In genomic region chr10:75060217-75060842, GRCm38 (mm10) we compare ENCODE assay signal across 8 mouse cellular contexts. TPM values are rescaled to one million over a fixed set of nuclear protein-coding genes. Genes with fewer than 3 reads are reported as not detected.
DNase-seq lines count a peak whose midpoint lies in the region; ATAC-seq and TF ChIP-seq lines count a peak whose summit lies in the region.

Bcr (plus strand) TSS chr10:75060592.

- H3K27me3 ChIP-seq in heart, embryonic 15.5 days, result peaks cover 49% of the 10 kb centered on the region
- H3K27me3 ChIP-seq in neural tube, embryonic 14.5 days (ENCODE audit: control insufficient read depth, insufficient read depth, low read length), result no peaks in the 10 kb centered on the region; the same call in 1 of the 2 replicates
- no peaks in the 10 kb centered on the region for H3K27me3 ChIP-seq in testis, adult 2 months (ENCODE audit: control insufficient read depth, insufficient read depth, low read length)

- H3K36me3 ChIP-seq in heart, embryonic 15.5 days, result no peaks in the 10 kb centered on the region
- no peaks in the 10 kb centered on the region for H3K36me3 ChIP-seq in neural tube, embryonic 14.5 days (ENCODE audit: control insufficient read depth, insufficient read depth, low read length)
- no peaks in the 10 kb centered on the region for H3K36me3 ChIP-seq in testis, adult 2 months (ENCODE audit: control insufficient read depth, insufficient read depth, low read length)

- peaks cover 5% of the 10 kb centered on the region; the same call in 1 of the 2 replicates for H3K4me1 ChIP-seq in bone marrow, adult 2 months (ENCODE audit: control insufficient read depth, insufficient read depth, low read length)
- H3K4me1 ChIP-seq in embryonic fibroblast, embryonic 13.5 days (ENCODE audit: control insufficient read depth, insufficient read depth, low read length), result peaks cover 9% of the 10 kb centered on the region
- peaks cover 50% of the 10 kb centered on the region for H3K4me1 ChIP-seq in heart, embryonic 15.5 days (replicated peaks)
- H3K4me1 ChIP-seq in neural tube, embryonic 14.5 days (ENCODE audit: control insufficient read depth, insufficient read depth, low read length), result peaks cover 44% of the 10 kb centered on the region
- H3K4me1 ChIP-seq in testis, adult 2 months (ENCODE audit: control insufficient read depth, insufficient read depth, low read length), result peaks cover 21% of the 10 kb centered on the region

- peak; percentile 87 for DNase-seq in A20 (ENCODE audit: low read depth, low spot score)
- peak; percentile 85 to 92 for DNase-seq in kidney, postnatal 25 days
- peak; percentile 82 to 86 for DNase-seq in lung, adult 18-20 months

- peak within 1 kb of the TSS; percentile 80 for H3K9ac ChIP-seq in heart, embryonic 15.5 days
- peak within 1 kb of the TSS; percentile 85 for H3K9ac ChIP-seq in neural tube, embryonic 14.5 days (replicated peaks; ENCODE audit: low read depth, low read length)

- H3K4me3 ChIP-seq in bone marrow, adult 2 months (replicated peaks; ENCODE audit: control insufficient read depth, low read depth, low read length), result peak within 1 kb of the TSS; percentile 68
- peak within 1 kb of the TSS; percentile 82 for H3K4me3 ChIP-seq in embryonic fibroblast, embryonic 13.5 days (ENCODE audit: insufficient read depth, low read length)
- peak within 1 kb of the TSS; percentile 86 for H3K4me3 ChIP-seq in heart, embryonic 15.5 days
- H3K4me3 ChIP-seq in neural tube, embryonic 14.5 days (ENCODE audit: low read depth, low read length), result peak within 1 kb of the TSS; percentile 90
- H3K4me3 ChIP-seq in testis, adult 2 months (ENCODE audit: control insufficient read depth, low read depth, low read length), result peak within 1 kb of the TSS; percentile 90

- 1% methylated on average over 62 of the region's 73 CpGs for WGBS in bone marrow, adult 2 months
- 2% methylated on average over 35 of the region's 73 CpGs for WGBS in heart, embryonic 15.5 days
- 1% methylated on average over 39 of the region's 73 CpGs for WGBS in neural tube, embryonic 14.5 days

- no peaks in the 10 kb centered on the region for H3K9me3 ChIP-seq in heart, embryonic 15.5 days (replicated peaks)
- H3K9me3 ChIP-seq in neural tube, embryonic 14.5 days (ENCODE audit: control insufficient read depth, low read length), result no peaks in the 10 kb centered on the region

- peak; percentile 88 for ATAC-seq in heart, embryonic 15.5 days (replicated peaks; ENCODE audit: insufficient number of reproducible peaks, insufficient read depth, low FRiP score, low read depth)
- peak; percentile 90 for ATAC-seq in neural tube, embryonic 14.5 days (ENCODE audit: low read depth)

- H3K4me2 ChIP-seq in heart, embryonic 15.5 days, result peak within 1 kb of the TSS; percentile 91
- H3K4me2 ChIP-seq in neural tube, embryonic 14.5 days (ENCODE audit: low read depth, low read length), result peak within 1 kb of the TSS; percentile 97

- TF ChIP-seq CTCF in bone marrow, adult 2 months (IDR thresholded peaks at IDR 0.05; ENCODE audit: control insufficient read depth, insufficient read depth, low read length), result peak; percentile 15; the same call in 1 of the 2 replicates
- TF ChIP-seq CTCF in embryonic fibroblast, embryonic 13.5 days (IDR thresholded peaks at IDR 0.05; ENCODE audit: borderline replicate concordance, insufficient read depth, low read length), result no peak
- no peak for TF ChIP-seq CTCF in testis, adult 2 months (IDR thresholded peaks at IDR 0.05; ENCODE audit: control insufficient read depth, insufficient read depth, insufficient replicate concordance, low read depth, low read length)

- TF ChIP-seq POLR2A in bone marrow, adult 2 months (IDR thresholded peaks at IDR 0.05; ENCODE audit: borderline replicate concordance, control insufficient read depth, low read depth, low read length), result peak; percentile 43; the same call in 1 of the 2 replicates
- peak; percentile 78 for TF ChIP-seq POLR2A in embryonic fibroblast, embryonic 13.5 days (IDR thresholded peaks at IDR 0.05; ENCODE audit: low read depth, low read length)
- TF ChIP-seq POLR2A in testis, adult 2 months (IDR thresholded peaks at IDR 0.05; ENCODE audit: control insufficient read depth, low read depth, low read length), result no peak

- H3K27ac ChIP-seq in bone marrow, adult 2 months (ENCODE audit: control insufficient read depth, insufficient read depth, low read depth, low read length, poor library complexity), result peak within 1 kb of the TSS; percentile 89
- H3K27ac ChIP-seq in embryonic fibroblast, embryonic 13.5 days (ENCODE audit: insufficient read depth, low read length), result no peak within 1 kb of the TSS
- H3K27ac ChIP-seq in heart, embryonic 15.5 days, result peak within 1 kb of the TSS; percentile 57
- H3K27ac ChIP-seq in neural tube, embryonic 14.5 days (ENCODE audit: low read depth, low read length), result peak within 1 kb of the TSS; percentile 90
- H3K27ac ChIP-seq in testis, adult 2 months (ENCODE audit: control insufficient read depth, insufficient read depth, low read depth, low read length), result peak within 1 kb of the TSS; percentile 39

RNA-seq across cellular contexts. Expression of gene Bcr, which starts in this region (rescaled TPM):
- 10.9 and 26.6 TPM in 2 replicates for polyA plus RNA-seq in bone marrow, adult 2 months (2011; ENCODE audit: insufficient read depth, insufficient read length, low replicate concordance, missing spikeins)
- 15.1 and 21.0 TPM in 2 replicates for polyA plus RNA-seq in embryonic fibroblast, embryonic 13.5 days (2011; ENCODE audit: insufficient read length, low read depth, missing spikeins)
- polyA plus RNA-seq in heart, embryonic 15.5 days (2015; fragmentation: Nextera tagmentation; extraction: Ambion mirVana), result 9.7 and 10.2 TPM in 2 replicates
- 23.3 and 26.4 TPM in 2 replicates for polyA plus RNA-seq in neural tube, embryonic 14.5 days (2014; fragmentation: Nextera tagmentation; extraction: Ambion mirVana)
- polyA plus RNA-seq in testis, adult 2 months (2012; rRNA removed), result 11.7 and 15.0 TPM in 2 replicates
